Mouse (Mus musculus) spleen, adult 2 months (tissue): ENCODE measurements around the gene Tom1l2.

Experiments
- CTCF ChIP-seq: fragments of 200-500 bp; IDR thresholded peaks from 2 replicates; pipeline ENCODE4 v1.5.1; 2011; ENCODE audit warnings: mild to moderate bottlenecking, inconsistent platforms; ENCODE audit not compliant: insufficient read depth, insufficient read length, insufficient replicate concordance; ENCODE audit errors: extremely low read depth
- POLR2A ChIP-seq: fragments of 200-500 bp; IDR thresholded peaks from 2 replicates; pipeline ENCODE4 v1.6.1; 2011; ENCODE audit warnings: low read depth, low read length, inconsistent platforms

GRCm38 (mm10) chr11:60273273-60273805 lies 79.4 kb downstream of the Tom1l2 start:
- TF ChIP-seq CTCF = no peak
- no peak for TF ChIP-seq POLR2A
